Mouse (Mus musculus) heart, embryonic 15.5 days (tissue): Measurements from ENCODE around the gene Fh1. TPM values are rescaled to one million over a fixed set of nuclear protein-coding genes. Genes with fewer than 3 reads are reported as not detected.

Source experiments
- ATAC-seq: fragments of 200-750 bp; cut with Nextera tagmentation; replicated peaks from 2 replicates; pipeline ENCODE4 v1.8.0; 2017; ENCODE audit warnings: low read depth, moderate TSS enrichment; ENCODE audit not compliant: insufficient number of reproducible peaks, insufficient read depth, low FRiP score
- H3K27ac ChIP-seq: fragments of 300-500 bp; sonication (generic); 2 replicates; pipeline ENCODE4 v1.5.1; 2015; ENCODE audit warnings: mild to moderate bottlenecking, inconsistent platforms
- H3K27me3 ChIP-seq: fragments of 300-500 bp; sonication (generic); 2 replicates; pipeline ENCODE4 v1.6.1; 2015; ENCODE audit warnings: inconsistent platforms
- H3K36me3 ChIP-seq: fragments of 300-500 bp; sonication (generic); 2 replicates; pipeline ENCODE4 v1.6.1; 2015; ENCODE audit warnings: mild to moderate bottlenecking, inconsistent platforms
- H3K4me1 ChIP-seq: fragments of 300-500 bp; sonication (generic); replicated peaks from 2 replicates; pipeline ENCODE4 v1.6.1; 2015; ENCODE audit warnings: inconsistent platforms
- H3K4me2 ChIP-seq: fragments of 300-500 bp; sonication (generic); 2 replicates; pipeline ENCODE4 v1.6.1; 2015; ENCODE audit warnings: inconsistent platforms, mild to moderate bottlenecking, moderate library complexity
- H3K4me3 ChIP-seq: fragments of 300-500 bp; sonication (generic); 2 replicates; pipeline ENCODE4 v1.5.1; 2015; ENCODE audit warnings: mild to moderate bottlenecking, inconsistent platforms
- H3K9ac ChIP-seq: fragments of 300-500 bp; sonication (generic); 2 replicates; pipeline ENCODE4 v1.6.1; 2015; ENCODE audit warnings: mild to moderate bottlenecking, inconsistent platforms
- H3K9me3 ChIP-seq: fragments of 300-500 bp; sonication (generic); replicated peaks from 2 replicates; pipeline ENCODE4 v1.6.1; 2016; ENCODE audit warnings: inconsistent platforms
- WGBS: fragments of 180-500 bp; shearing (Covaris S2); methylation state at CpG from one replicate; pipeline ENCODE4 v1.1.7; 2015; ENCODE audit warnings: mixed read lengths; 5-methylcytosine and 5-hydroxymethylcytosine counted together
- polyA plus RNA-seq: library from polyadenylated mRNA; unstranded; fragments of >200 nt; fragmentation: Nextera tagmentation; extraction: Ambion mirVana; gene quantifications from 2 replicates; pipeline ENCODE4 v1.2.1, GENCODE M21; 2015

The Fh1 gene
- polyA plus RNA-seq, 1 experiment from 2014 or later, result 248 TPM

- Histone ChIP-seq H3K9me3 (no peaks in the 10 kb centered on the region), H3K4me2 (no peak overlapping the region), H3K27me3 (no peaks in the 10 kb centered on the region), H3K36me3 (no peaks in the 10 kb centered on the region), H3K27ac (no peak overlapping the region), H3K4me1 (no peaks in the 10 kb centered on the region), H3K4me3 (no peak overlapping the region), H3K9ac (no peak overlapping the region)
- 68% methylated on average over 6 of the region's 6 CpGs for WGBS
- ATAC-seq, result no peak
Measured at GRCm38 (mm10) chr1:175640435-175641150, 15.2 kb upstream of the Fh1 start.

- H3K9ac ChIP-seq, result no peak overlapping the region
- no peak overlapping the region for H3K27ac ChIP-seq
- no peaks in the 10 kb centered on the region for H3K4me1 ChIP-seq
- H3K27me3 ChIP-seq, result no peaks in the 10 kb centered on the region
- ATAC-seq, result no peak
- H3K4me3 ChIP-seq, result no peak overlapping the region
- H3K36me3 ChIP-seq, result no peaks in the 10 kb centered on the region
- 79% methylated on average over 7 of the region's 7 CpGs for WGBS
- H3K4me2 ChIP-seq, result no peak overlapping the region
- H3K9me3 ChIP-seq, result no peaks in the 10 kb centered on the region
Measured at GRCm38 (mm10) chr1:175639072-175639471, 13.6 kb upstream of the Fh1 start.

GRCm38 (mm10) chr1:175637677-175638076 is 12.2 kb upstream of the Fh1 start:
- H3K4me2 ChIP-seq, result no peak overlapping the region
- no peaks in the 10 kb centered on the region for H3K27me3 ChIP-seq
- no peak overlapping the region for H3K4me3 ChIP-seq
- no peaks in the 10 kb centered on the region for H3K4me1 ChIP-seq
- 60% methylated on average over 7 of the region's 7 CpGs for WGBS
- ATAC-seq, result no peak
- no peak overlapping the region for H3K9ac ChIP-seq
- H3K9me3 ChIP-seq, result no peaks in the 10 kb centered on the region
- no peaks in the 10 kb centered on the region for H3K36me3 ChIP-seq
- no peak overlapping the region for H3K27ac ChIP-seq

- Histone ChIP-seq H3K4me2 (no peak overlapping the region), H3K4me3 (no peak overlapping the region), H3K4me1 (no peaks in the 10 kb centered on the region), H3K27ac (no peak overlapping the region), H3K9me3 (no peaks in the 10 kb centered on the region), H3K36me3 (no peaks in the 10 kb centered on the region), H3K27me3 (no peaks in the 10 kb centered on the region), H3K9ac (no peak overlapping the region)
- ATAC-seq, result no peak
- 96% methylated on average over 14 of the region's 14 CpGs for WGBS
Measured at GRCm38 (mm10) chr1:175632470-175632869, 7.0 kb upstream of the Fh1 start.

GRCm38 (mm10) chr1:175631721-175632221 is 6.3 kb upstream of the Fh1 start:
- H3K27me3 ChIP-seq, result no peaks in the 10 kb centered on the region
- no peak overlapping the region for H3K4me3 ChIP-seq
- no peaks in the 10 kb centered on the region for H3K4me1 ChIP-seq
- no peaks in the 10 kb centered on the region for H3K9me3 ChIP-seq
- no peak overlapping the region for H3K9ac ChIP-seq
- H3K36me3 ChIP-seq, result no peaks in the 10 kb centered on the region
- 65% methylated on average over 10 of the region's 10 CpGs for WGBS
- no peak overlapping the region for H3K27ac ChIP-seq
- ATAC-seq, result no peak
- no peak overlapping the region for H3K4me2 ChIP-seq

GRCm38 (mm10) chr1:175631080-175631479 is 5.6 kb upstream of the Fh1 start:
- H3K9me3 ChIP-seq, result no peaks in the 10 kb centered on the region
- H3K36me3 ChIP-seq, result no peaks in the 10 kb centered on the region
- no peak overlapping the region for H3K27ac ChIP-seq
- no peak overlapping the region for H3K4me2 ChIP-seq
- no peak overlapping the region for H3K4me3 ChIP-seq
- WGBS, result 70% methylated on average over 3 of the region's 3 CpGs
- H3K4me1 ChIP-seq, result no peaks in the 10 kb centered on the region
- no peak for ATAC-seq
- H3K27me3 ChIP-seq, result no peaks in the 10 kb centered on the region
- no peak overlapping the region for H3K9ac ChIP-seq

GRCm38 (mm10) chr1:175630345-175630744 is 4.9 kb upstream of the Fh1 start:
- Histone ChIP-seq H3K4me1 (no peaks in the 10 kb centered on the region), H3K27me3 (no peaks in the 10 kb centered on the region), H3K27ac (no peak overlapping the region), H3K4me2 (no peak overlapping the region), H3K36me3 (no peaks in the 10 kb centered on the region), H3K9ac (no peak overlapping the region), H3K9me3 (no peaks in the 10 kb centered on the region), H3K4me3 (no peak overlapping the region)
- WGBS, result 74% methylated on average over 5 of the region's 5 CpGs
- ATAC-seq, result no peak

- H3K4me2 ChIP-seq, result no peak overlapping the region
- ATAC-seq, result no peak
- no peak overlapping the region for H3K27ac ChIP-seq
- no peak overlapping the region for H3K9ac ChIP-seq
- H3K4me3 ChIP-seq, result no peak overlapping the region
- H3K4me1 ChIP-seq, result peaks cover 5% of the 10 kb centered on the region
- H3K27me3 ChIP-seq, result no peaks in the 10 kb centered on the region
- H3K9me3 ChIP-seq, result no peaks in the 10 kb centered on the region
- 80% methylated on average over 6 of the region's 6 CpGs for WGBS
- H3K36me3 ChIP-seq, result no peaks in the 10 kb centered on the region
Measured at GRCm38 (mm10) chr1:175629248-175629647, 3.8 kb upstream of the Fh1 start.

GRCm38 (mm10) chr1:175625990-175626692 is 706 bp upstream of the Fh1 start:
- WGBS, result 78% methylated on average over 1 of the region's 1 CpGs
- Histone ChIP-seq H3K27me3 (no peaks in the 10 kb centered on the region), H3K9me3 (no peaks in the 10 kb centered on the region), H3K9ac (peak overlapping the region; percentile 53), H3K36me3 (no peaks in the 10 kb centered on the region), H3K4me2 (peak overlapping the region; percentile 77), H3K4me1 (peaks cover 20% of the 10 kb centered on the region), H3K27ac (peak overlapping the region; percentile 96), H3K4me3 (peak overlapping the region; percentile 95)
- no peak for ATAC-seq

- H3K36me3 ChIP-seq, result peaks cover 10% of the 10 kb centered on the region
- H3K27ac ChIP-seq, result no peak overlapping the region
- WGBS, result 83% methylated on average over 6 of the region's 6 CpGs
- no peak overlapping the region for H3K4me3 ChIP-seq
- ATAC-seq, result no peak
- H3K9me3 ChIP-seq, result no peaks in the 10 kb centered on the region
- peaks cover 20% of the 10 kb centered on the region for H3K4me1 ChIP-seq
- no peaks in the 10 kb centered on the region for H3K27me3 ChIP-seq
- peak overlapping the region; percentile 63 for H3K4me2 ChIP-seq
- no peak overlapping the region for H3K9ac ChIP-seq
Measured at GRCm38 (mm10) chr1:175623656-175624055, 1.8 kb downstream of the Fh1 start.

GRCm38 (mm10) chr1:175619814-175620431 is 5.5 kb downstream of the Fh1 start, which contains the start of gene Kmo:
Gene Kmo, plus strand, starts transcription at chr1:175620381.
- Histone ChIP-seq H3K27ac (no peak within 1 kb of the TSS), H3K4me1 (peaks cover 20% of the 10 kb centered on the region), H3K36me3 (peaks cover 42% of the 10 kb centered on the region), H3K27me3 (no peaks in the 10 kb centered on the region), H3K9me3 (no peaks in the 10 kb centered on the region), H3K4me3 (no peak within 1 kb of the TSS), H3K9ac (no peak within 1 kb of the TSS), H3K4me2 (no peak within 1 kb of the TSS)
- WGBS, result 86% methylated on average over 13 of the region's 13 CpGs
- no peak for ATAC-seq
